Mouse (Mus musculus): Measurements from ENCODE around the gene Pex11g. TPM values are rescaled to one million over a fixed set of nuclear protein-coding genes. Genes with fewer than 3 reads are reported as not detected.

Pex11g gene
- 1 to 10 TPM in 1 of 2 experiments, under 1 TPM in 1; 0.87 to 1.7 TPM for total RNA-seq (2021)
- long read RNA-seq, partial matches to known transcripts = 0 of 5 reads
- long read RNA-seq, other reads (novel, unspliced or antisense) = 2 of 5 reads

DNA sequence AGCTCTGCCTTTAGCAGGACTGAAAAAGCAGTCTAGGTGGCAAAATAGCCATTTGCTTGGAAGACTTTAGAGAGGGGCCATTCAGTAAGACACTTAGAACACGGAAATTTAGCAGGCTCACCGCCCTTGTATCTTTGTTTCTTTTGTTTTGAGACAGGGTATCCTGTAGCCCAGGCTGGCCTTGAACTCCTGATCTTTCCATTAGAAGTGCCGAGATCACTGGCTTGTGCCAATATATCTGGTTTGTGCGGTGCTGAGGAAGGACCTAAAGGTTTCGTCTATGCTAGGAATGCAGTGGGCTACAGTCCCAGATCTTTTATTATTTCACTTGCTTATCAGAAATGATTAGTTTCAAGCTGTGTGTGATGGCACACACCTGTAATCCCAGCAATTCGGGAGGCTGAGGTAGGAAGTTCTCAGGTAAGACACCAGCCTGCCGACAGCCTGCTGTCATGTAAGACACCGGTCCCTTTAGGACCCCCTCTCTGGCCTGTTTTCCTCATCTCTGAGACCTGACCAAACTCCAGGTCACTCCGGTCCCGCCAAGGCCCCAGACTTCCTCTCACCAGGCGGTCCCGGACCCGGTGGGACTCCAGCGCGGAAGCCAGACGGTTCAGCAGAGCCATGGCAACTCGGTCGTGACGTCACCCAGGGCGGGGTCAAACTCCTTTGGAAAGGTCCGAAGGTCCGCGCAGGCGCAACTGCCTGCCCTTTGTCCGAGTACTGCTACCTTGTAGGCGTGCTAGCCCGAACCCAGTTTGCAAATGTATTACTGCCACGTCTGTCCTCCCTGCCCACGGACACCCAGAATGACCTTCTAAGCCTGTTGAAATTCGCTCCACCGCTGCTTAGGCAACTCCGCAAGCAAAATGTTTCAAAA is at the start of gene Pex11g:
Gene Pex11g (minus strand): TSS at position 675 of the 880 bp plus-strand sequence.
- DNase-seq (ENCODE audit: low spot score in 2 of 2) = peak; percentile 83 to 88

DNA sequence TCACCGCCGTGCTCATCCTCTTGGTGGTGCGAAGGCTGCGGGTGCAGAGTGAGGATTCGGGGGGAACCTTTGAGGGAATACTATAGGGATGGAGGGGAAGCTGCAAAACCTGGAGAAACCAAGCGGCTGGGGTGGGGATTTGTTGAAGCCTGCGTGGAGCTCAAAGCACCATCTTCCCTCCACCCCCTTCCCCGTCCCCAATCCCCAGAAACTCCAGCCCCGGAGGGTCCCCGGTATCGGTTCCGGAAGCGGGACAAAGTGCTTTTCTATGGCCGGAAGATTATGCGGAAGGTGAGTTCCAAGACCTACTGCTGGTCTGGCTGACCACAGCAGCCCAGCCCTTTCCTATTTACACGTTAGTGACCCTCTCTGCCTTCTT is 49.6 kb upstream of the Pex11g start:
- no peak for DNase-seq (ENCODE audit: low spot score in 2 of 2)

DNA sequence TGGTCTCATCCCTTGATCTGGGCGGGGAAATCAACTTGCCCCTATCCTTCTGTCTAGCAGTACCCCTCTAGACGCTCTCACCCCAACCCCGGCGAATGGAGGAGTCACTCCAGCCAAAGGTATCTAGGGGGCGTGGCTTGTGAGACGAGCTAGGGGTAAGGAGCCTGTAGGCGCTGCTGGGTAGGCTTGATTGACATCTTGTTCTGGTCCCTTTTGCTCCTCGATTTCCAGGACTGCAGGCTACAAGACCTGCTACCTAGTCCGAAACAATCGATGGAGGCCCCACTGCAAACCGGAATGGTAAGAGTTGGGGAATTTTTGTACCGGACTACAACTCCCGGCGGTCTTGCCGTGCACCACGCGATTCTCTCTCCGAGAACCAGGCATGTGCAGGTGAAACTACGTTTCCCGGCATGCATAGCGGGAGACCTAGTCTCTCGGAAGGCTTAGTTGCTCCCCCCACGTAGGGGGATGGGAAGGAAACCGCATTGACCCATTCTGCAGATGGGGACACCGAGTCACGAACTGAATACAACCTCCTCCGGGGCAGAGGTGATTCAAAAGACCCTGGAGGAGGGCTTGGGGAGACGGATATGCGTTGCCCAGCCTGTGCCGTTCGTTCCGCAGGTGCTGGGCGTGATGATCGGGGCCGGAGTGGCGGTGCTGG is 49.1 kb upstream of the Pex11g start:
- peak; percentile 92 to 95 for DNase-seq (ENCODE audit: low spot score in 2 of 2)

DNA sequence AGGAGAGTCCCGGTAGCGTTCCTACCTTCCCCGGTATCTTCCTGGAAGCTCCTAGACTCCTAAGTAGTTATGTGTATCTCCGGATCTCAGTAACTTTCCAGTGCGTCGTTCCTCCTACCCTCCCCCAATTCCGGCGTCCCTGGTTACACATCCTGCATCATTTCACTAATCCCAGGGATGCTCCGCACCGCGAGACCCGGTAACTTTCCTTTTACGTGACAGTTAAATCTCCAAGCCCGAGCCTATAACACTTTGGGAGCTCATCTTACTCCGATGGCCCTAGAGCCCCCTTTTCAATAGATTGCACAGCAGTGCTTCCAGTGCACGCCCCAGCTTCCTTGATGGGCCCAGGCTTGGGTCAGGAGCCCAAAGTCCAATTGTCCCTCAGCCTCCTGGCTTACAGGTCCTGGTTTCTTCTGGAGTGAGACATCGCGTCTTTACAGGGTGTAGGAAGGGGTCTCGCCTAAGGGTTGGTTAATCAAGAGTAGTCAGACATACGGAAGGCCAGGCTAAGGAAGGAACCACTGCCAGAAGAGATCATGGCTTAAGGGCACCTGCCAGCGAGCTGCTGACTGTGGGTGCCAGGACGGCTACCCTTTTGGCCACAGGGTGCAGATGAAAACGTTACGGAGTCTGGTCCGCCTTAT is 48.4 kb upstream of the Pex11g start:
- peak; percentile 44 to 56 for DNase-seq (ENCODE audit: low spot score in 2 of 2)

DNA sequence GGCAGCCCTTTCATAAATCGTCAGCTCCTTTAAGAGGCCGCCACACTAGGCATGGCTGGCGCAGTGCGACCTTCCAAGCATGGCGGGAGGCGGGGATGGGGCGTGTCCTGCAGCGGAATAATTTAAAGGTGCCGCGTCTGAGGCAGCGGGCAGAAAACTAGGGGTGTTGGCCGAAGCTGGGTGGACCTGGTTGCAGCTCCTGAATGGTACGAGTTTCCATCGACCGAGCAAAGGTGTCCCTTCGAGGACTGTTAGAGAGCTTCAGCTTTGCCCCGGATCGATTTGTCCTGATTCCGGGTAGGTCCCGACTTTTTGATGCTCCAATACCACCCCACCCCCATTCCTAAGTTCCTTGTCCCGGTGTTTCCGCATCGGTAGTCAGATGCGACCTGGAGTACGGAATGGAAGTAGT is 47.8 kb upstream of the Pex11g start, which contains the start of gene Pnpla6:
Gene Pnpla6 (plus strand): TSS at position 125 of the 412 bp plus-strand sequence.
- DNase-seq (ENCODE audit: low spot score in 2 of 2) = peak; percentile 84 to 89

DNA sequence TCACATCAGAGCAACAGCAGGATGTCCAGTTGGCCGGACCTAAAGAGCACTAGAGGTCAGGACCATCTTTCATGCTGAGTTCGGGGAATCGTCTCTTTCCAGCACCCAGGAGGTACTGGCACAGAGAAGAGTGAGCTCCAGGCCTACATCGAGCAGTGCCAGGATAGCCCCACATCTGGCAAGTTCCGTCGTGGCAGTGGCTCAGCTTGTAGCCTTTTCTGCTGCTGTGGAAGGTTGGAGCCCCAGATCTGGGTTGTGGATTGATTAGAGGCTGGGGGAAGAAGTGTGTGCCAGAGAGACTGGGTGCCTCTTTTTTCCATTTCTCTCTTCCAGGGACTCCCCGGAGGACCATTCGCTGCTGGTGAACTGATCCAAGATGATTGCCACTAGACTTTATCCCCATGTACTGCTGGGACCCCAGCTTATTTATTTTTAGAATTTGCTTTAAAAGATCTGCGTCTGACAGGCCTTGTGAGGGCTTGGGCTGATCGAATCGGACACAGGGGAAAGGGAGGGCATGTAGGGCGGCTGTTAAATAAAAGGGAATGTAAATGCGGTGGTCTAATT is 47.3 kb upstream of the Pex11g start:
- DNase-seq (ENCODE audit: low spot score in 2 of 2) = no peak

DNA sequence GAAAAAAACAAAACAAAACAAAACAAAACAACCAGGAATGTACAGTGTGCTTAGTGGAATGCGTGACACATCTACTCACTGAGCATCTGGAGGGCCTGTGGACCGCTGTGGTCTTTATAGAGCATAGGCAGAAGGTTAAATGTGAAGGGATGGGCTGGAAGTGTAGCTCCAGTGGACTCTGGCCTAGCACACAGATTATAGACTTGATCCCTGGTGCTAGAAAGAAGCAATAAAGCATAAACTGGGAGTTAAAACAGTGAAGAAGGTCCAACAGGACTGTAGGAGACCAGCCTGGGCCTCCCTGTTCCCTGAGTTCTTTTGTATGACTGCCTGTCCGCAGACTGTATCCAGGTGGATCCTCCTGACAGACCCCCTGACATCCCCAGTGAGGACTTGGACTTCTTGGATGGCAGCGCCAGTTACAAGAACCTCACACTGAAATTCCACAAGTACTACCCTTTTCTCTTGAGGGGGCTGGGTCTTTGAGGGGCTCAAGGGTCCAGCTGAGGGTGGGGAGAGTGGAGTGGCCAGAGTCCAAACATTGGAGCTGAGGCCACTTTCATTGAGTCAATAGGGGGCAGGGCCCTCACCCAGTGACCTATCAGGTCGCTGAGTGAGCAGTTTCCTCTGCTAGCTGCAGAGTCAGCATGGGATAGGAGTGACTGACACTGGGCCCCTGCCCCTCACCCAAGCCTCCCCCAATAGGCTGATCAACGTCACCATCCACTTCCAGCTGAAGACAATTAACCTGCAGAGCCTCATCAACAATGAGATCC is 40.7 kb upstream of the Pex11g start:
- DNase-seq (ENCODE audit: low spot score in 2 of 2) = no peak

DNA sequence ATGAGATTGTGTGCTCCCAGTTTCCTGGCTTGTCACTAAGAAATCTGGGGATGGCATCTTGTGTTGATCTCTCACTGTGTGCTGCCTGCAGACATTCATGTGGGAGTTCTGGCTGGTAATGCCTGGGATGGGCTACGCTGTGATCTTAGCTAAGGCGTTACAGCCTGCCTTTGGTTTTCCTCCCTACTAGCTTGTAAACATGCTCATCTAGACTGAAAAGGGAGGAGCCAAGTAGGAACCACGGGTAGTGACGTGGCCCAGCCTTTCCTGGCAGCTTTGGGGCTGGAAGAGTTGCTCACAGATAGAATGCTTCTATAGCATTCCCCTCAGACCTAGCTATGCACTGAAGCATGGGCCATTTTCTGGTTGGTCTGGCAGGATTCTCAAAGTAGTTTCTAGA is 34.7 kb upstream of the Pex11g start:
- no peak for DNase-seq (ENCODE audit: low spot score in 2 of 2)

DNA sequence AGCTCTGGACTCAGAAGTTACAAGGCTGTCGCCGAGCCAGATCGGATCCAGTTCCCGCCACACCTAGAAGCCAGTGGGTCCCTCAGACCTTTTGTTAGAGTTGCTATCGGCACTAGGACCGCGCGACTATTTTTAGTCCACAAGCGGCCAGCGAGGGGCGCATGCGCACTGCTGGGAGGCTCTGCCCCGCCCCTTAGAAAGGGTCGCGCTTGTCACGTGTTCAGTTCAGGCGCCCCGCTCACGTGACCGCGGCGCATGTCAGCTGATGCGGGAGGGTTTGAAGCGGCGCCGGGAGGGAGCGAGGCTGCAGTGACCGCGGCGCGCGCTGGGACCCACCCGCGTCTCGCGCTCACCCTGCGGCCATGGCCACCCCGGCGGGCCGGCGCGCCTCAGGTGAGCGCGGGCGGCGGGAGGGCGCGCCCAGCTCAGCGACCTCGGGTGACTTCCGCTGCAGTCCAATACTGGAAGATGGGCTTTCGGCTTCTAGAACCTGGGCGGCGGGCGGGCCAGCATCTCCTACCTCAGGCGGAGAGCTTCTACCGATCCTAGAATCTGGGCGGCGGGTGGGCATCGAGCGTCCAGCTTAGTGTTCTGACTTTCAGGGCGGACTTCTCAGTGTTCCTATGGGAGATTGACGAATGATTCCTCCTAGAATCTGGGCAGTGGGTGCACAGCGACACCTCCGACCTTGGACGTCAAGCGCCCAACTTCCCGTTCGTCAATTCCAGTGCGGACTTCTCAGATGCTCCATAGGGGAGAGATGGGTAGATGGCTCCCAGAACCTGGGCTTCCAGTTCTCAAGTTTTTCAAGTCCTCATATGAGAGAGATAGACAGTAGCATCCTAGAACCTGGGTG is 33.0 kb upstream of the Pex11g start, which contains the start of gene Mcoln1:
Gene Mcoln1 (plus strand): TSS at position 223 of the 856 bp plus-strand sequence.
- peak; percentile 97 to 99 for DNase-seq (ENCODE audit: low spot score in 2 of 2)

DNA sequence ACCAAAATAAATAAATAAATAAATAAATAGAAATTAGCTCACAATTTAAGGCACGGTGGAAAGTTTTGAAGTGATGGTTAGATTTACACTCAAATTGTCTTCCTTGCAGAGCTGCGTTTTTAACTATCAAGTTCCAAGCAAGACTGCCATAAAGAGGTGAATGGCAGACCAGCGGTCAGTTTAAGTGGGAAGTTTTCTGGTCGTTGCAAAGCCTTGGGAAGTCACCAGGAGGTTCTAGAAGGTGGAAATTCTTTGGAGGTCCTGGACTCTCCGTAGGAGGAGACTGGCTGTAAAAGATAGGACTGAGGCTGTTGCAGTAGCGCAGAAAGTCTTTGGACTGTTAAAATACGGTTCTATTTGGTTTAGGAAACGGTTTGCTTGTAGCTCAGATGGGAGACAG is 32.3 kb upstream of the Pex11g start:
- DNase-seq (ENCODE audit: low spot score in 2 of 2) = no peak

DNA sequence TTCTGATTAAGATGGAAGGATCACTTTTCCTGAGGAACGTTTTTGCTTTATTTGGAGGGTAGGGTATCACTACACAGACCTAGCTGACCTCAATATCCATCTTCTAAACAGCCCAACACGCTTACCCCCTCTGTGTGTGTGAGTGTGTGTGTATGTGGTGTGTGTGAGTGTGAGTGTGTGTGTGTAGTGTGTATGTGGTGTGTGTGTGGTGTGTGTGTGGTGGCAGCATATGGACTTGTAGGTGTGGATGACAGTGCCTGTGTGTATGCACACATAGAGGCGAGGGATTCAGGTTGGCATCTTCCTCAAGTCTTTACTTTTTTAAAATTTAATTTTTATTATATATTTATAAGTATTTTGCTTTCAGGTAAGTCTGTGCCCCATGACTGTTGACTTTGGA is 31.1 kb upstream of the Pex11g start:
- DNase-seq (ENCODE audit: low spot score in 2 of 2) = no peak

DNA sequence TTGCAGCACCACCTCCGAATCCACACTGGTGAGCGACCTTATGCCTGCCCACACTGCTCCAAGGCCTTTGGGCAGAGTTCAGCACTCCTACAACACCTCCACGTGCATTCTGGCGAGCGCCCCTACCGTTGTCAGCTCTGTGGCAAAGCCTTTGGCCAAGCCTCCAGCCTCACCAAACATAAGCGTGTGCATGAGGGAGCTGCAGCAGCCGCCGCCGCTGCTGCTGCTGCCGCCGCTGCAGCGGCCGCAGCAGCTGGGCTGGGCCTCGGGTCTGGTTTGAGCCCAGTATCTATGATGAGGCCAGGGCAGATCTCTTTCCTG is 28.9 kb upstream of the Pex11g start:
- DNase-seq (ENCODE audit: low spot score in 2 of 2) = no peak

DNA sequence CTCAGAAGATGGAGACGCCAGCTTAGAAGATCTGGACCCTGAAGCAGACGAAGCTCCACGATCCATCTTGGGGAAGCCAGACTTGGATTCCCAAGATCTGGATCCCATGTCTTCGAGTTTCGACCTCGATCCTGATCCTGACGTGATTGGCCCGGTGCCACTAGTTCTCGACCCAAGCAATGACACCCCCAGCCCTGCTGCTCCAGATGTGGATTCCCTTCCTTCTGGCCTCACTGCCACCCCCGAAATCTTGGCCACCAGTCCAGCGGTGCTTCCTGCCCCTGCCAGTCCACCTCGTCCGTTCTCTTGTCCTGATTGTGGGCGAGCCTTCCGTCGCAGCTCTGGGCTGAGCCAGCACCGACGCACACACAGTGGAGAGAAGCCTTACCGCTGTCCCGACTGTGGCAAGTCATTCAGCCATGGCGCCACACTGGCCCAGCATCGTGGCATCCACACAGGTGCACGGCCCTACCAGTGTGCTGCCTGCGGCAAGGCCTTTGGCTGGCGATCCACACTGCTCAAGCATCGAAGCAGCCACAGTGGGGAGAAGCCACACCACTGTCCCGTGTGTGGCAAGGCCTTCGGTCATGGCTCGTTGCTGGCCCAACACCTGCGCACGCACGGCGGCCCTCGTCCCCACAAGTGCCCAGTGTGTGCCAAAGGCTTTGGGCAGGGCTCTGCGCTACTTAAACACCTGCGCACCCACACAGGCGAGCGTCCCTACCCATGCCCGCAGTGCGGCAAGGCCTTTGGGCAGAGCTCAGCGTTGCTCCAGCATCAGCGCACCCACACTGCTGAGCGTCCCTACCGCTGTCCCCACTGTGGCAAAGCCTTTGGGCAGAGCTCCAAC is 28.3 kb upstream of the Pex11g start:
- DNase-seq (ENCODE audit: low spot score in 2 of 2) = no peak

DNA sequence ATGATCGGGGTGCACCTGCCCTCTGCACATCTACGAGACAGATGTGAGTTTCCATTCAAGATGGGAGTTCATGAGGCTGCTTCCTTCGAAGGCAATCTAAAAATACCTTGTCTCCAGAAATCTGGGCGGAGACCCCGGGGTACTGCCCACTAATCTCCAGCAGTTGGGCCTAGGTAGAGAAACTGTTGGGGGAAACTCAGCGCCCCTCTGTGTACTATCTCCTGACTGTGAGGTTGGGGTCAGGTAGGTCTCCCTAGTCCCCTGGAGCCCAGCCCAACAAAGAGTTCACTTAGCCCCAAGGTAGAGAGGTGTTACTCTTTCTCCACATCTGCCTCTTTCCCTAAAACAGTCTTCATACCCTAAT is 26.3 kb upstream of the Pex11g start:
- no peak for DNase-seq (ENCODE audit: low spot score in 2 of 2)

DNA sequence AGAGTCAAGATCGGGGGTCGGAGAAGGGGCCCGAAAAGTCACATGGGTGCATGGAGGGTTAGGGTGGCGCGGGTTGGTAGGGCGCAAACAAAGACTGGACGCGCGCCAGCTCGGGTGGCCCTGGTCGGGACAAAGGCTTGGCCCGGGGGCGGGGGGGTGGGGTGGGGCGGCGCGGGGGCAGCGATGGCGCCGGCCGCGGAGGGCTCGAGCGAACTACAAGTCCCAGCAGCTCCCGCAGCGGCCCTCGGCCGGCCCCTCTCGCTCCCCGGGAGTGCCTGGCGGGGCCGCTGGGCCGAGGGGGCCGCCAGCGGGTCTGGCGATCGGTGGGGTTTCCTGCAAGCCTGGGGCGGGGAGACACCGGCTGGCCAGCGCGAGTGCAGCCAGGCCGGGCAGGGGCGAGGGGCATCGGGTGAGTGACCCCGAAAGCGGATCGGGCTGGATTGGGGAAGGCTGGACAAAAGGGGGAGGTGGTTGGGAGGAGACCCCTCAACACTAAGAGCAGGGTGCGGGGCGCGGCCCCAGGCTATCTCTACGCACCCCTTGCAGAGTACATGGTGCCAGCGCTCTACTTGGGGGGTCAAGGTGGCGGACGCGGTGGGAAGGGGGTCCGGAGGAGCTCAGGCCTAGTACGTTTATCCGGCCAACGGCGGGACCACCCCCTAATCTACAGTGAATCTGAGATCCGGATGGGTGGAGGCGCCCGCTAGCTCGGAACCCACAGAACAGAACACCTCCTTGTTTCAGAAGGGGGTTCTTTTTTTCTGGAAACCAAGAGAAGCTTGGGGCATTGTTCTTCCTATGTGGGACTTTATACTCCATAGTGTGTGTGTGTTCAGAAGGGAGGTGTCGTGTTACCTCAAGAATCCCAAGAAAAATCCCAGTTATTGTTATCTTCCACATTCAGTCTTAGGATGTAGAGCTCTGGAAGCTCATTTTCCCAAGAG is 25.7 kb upstream of the Pex11g start, which contains the start of gene Zfp358:
Gene Zfp358 (plus strand): TSS at position 238 of the 944 bp plus-strand sequence.
- DNase-seq (ENCODE audit: low spot score in 2 of 2) = peak; percentile 75 to 82

DNA sequence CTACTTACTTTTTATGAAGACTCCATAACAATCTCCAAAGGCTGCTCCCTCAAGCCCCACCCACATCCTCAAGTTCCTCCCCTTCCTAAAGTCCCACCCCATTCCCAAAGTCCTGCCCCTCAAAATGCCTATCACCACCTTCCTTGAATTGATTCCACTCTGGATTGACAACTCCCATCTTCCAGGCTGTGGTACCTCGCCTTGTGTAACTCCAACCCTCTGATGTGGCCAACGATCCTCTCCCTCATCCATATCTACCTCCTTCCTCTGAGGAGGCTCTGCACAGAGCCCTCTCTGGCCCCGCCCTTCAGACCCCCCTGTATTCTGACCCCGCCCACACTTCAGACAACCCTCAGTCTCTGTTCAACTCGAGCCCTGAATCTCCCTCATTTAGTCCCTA is 17.7 kb upstream of the Pex11g start:
- DNase-seq (ENCODE audit: low spot score in 2 of 2) = no peak

DNA sequence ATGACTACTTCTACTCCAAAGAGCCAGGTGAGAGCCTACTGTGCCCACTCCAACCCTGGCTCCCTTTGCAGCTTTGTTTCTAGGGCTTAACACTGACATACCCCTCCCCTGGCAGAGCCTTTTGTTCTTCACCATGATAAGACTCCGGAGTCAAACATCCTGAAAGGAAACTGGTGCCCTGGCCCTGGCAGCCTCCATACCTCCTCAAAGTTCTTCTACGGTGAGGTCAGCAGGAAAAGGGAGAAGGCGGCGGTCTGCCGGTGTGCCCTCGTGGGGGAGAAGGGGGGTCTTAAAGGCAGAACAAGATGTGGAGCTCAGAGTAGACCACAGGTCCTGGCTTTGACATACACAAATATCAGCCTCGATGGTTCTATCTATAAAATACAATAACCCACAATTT is 16.1 kb upstream of the Pex11g start:
- DNase-seq (ENCODE audit: low spot score in 2 of 2) = no peak

All from layer of hippocampus, postnatal 10 days (tissue).